Comparison of ENCODE assay signal across 14 mouse cellular contexts in genomic region chr4:46411489-46411888, GRCm38 (mm10). TPM values are rescaled to one million over a fixed set of nuclear protein-coding genes. Genes with fewer than 3 reads are reported as not detected.
A peak's percentile ranks its signal among the peaks of the same experiment; 100 is the strongest.
DNase-seq lines count a peak whose midpoint lies in the region; ATAC-seq and TF ChIP-seq lines count a peak whose summit lies in the region.
"Had no signal": no experiment of that assay in that cellular context is flagged by ENCODE, and none has a peak within 500 bp of the region (broad histone marks: within the 10 kb centered on the region; RNA-seq: fewer than 3 reads in every experiment).

No protein-coding gene starts in this region.

- TF ChIP-seq CTCF in CH12.LX (conservative IDR thresholded peaks at IDR 0.05 in 1 of 2, IDR thresholded peaks at IDR 0.05 in 1 of 2; ENCODE audit: low read depth in 2 of 2, low read length in 2 of 2) = no peak

- H3K4me1 ChIP-seq in CH12.LX (ENCODE audit: control insufficient read depth in 1 of 2, insufficient read depth in 2 of 2) = peaks cover 7 to 8% of the 10 kb centered on the region in 2 experiments
- peaks cover 45% of the 10 kb centered on the region for H3K4me1 ChIP-seq in liver, embryonic 11.5 days (replicated peaks; ENCODE audit: control insufficient read depth, insufficient read depth, low read length)
- no peaks in the 10 kb centered on the region for H3K4me1 ChIP-seq in kidney, embryonic 14.5 days (ENCODE audit: control insufficient read depth, insufficient read depth, low read length)
- no peaks in the 10 kb centered on the region for H3K4me1 ChIP-seq in hindbrain, embryonic 10.5 days (replicated peaks)
- H3K4me1 ChIP-seq: limb, embryonic 10.5 days had no signal

- DNase-seq in heart, adult 11 months = peak; percentile 94
- DNase-seq in heart, postnatal 4 days = no peak
- DNase-seq in CH12.LX (ENCODE audit: extremely low read depth) = peak; percentile 17
- DNase-seq in liver, embryonic 11.5 days (ENCODE audit: low spot score) = no peak
- peak; percentile 46 to 72 for DNase-seq in spleen, postnatal 4 days (ENCODE audit: low spot score in 2 of 2)
- DNase-seq in hindbrain, embryonic 10.5 days (ENCODE audit: low spot score) = no peak
- DNase-seq in embryo, embryonic 9.5 days (ENCODE audit: extremely low spot score) = no peak
- DNase-seq: cerebellum, adult 9-10 months; kidney, adult 11 months; midbrain, embryonic 14.5 days had no signal

- no peaks in the 10 kb centered on the region for H3K36me3 ChIP-seq in CH12.LX (replicated peaks in 1 of 2; ENCODE audit: control insufficient read depth in 1 of 2, insufficient read depth in 1 of 2, low read length in 1 of 2)
- no peaks in the 10 kb centered on the region for H3K36me3 ChIP-seq in liver, embryonic 11.5 days (ENCODE audit: control insufficient read depth, insufficient read depth, low read length)
- no peaks in the 10 kb centered on the region for H3K36me3 ChIP-seq in kidney, embryonic 14.5 days (ENCODE audit: control insufficient read depth, insufficient read depth, low read length)
- no peaks in the 10 kb centered on the region for H3K36me3 ChIP-seq in hindbrain, embryonic 10.5 days
- H3K36me3 ChIP-seq: limb, embryonic 10.5 days had no signal

- no peak overlapping the region for H3K9ac ChIP-seq in CH12.LX (ENCODE audit: insufficient read depth, low read depth)
- H3K9ac ChIP-seq in liver, embryonic 11.5 days (ENCODE audit: low read depth, low read length) = peak overlapping the region; percentile 71
- H3K9ac ChIP-seq in kidney, embryonic 14.5 days (ENCODE audit: low read depth, low read length) = no peak overlapping the region

- dilution Hi-C loops in CH12.LX (cut with MboI; ENCODE audit: extremely low pct_ligation_motif_present, extremely low pct_unique_long_range_greater_than_20kb, low sequenced_read_pairs) = no loop called here

- H3K27me3 ChIP-seq in CH12.LX (replicated peaks) = no peaks in the 10 kb centered on the region
- no peaks in the 10 kb centered on the region for H3K27me3 ChIP-seq in liver, embryonic 11.5 days (replicated peaks; ENCODE audit: control insufficient read depth, insufficient read depth, low read length)
- no peaks in the 10 kb centered on the region for H3K27me3 ChIP-seq in kidney, embryonic 14.5 days (ENCODE audit: control insufficient read depth, insufficient read depth, low read length)
- H3K27me3 ChIP-seq in hindbrain, embryonic 10.5 days (ENCODE audit: insufficient read depth, poor library complexity, severe bottlenecking) = no peaks in the 10 kb centered on the region

- no peak for TF ChIP-seq POLR2A in CH12.LX (IDR thresholded peaks at IDR 0.05; ENCODE audit: low read depth, low read length)

- WGBS in liver, embryonic 11.5 days = 60% methylated on average over 6 of the region's 6 CpGs
- WGBS in kidney, embryonic 14.5 days = 86% methylated on average over 6 of the region's 6 CpGs
- WGBS in hindbrain, embryonic 10.5 days = 82% methylated on average over 6 of the region's 6 CpGs

- H3K4me2 ChIP-seq in CH12.LX (ENCODE audit: insufficient read depth, low read depth, poor library complexity, severe bottlenecking) = no peak overlapping the region
- peak overlapping the region; percentile 60 for H3K4me2 ChIP-seq in liver, embryonic 11.5 days
- H3K4me2 ChIP-seq in kidney, embryonic 14.5 days (replicated peaks; ENCODE audit: low read depth, low read length) = no peak overlapping the region

- H3K27ac ChIP-seq in CH12.LX (ENCODE audit: insufficient read depth, low read depth) = no peak overlapping the region
- H3K27ac ChIP-seq in liver, embryonic 11.5 days (ENCODE audit: low read depth, low read length) = peak overlapping the region; percentile 99
- H3K27ac ChIP-seq in kidney, embryonic 14.5 days (ENCODE audit: low read depth, low read length) = no peak overlapping the region
- H3K27ac ChIP-seq in hindbrain, embryonic 10.5 days = no peak overlapping the region
- H3K27ac ChIP-seq: heart, adult 2 months; limb, embryonic 10.5 days had no signal

- in situ Hi-C loops in CH12.LX (cut with MboI; ENCODE audit: low pct_ligation_motif_present, low pct_unique_long_range_greater_than_20kb, low sequenced_read_pairs) = no loop called here

- no peaks in the 10 kb centered on the region for H3K79me2 ChIP-seq in CH12.LX (replicated peaks; ENCODE audit: control insufficient read depth, extremely low read depth, insufficient read depth, poor library complexity, severe bottlenecking)

- no peak for ATAC-seq in liver, embryonic 11.5 days (replicated peaks; ENCODE audit: low FRiP score)
- ATAC-seq in kidney, embryonic 14.5 days (ENCODE audit: low FRiP score, low TSS enrichment) = no peak

- no peak overlapping the region for H3K4me3 ChIP-seq in CH12.LX (replicated peaks in 1 of 3; ENCODE audit: low read depth in 2 of 3, low read length in 2 of 3, poor library complexity in 1 of 3)
- H3K4me3 ChIP-seq in liver, embryonic 11.5 days (ENCODE audit: low read depth, low read length) = no peak overlapping the region
- no peak overlapping the region for H3K4me3 ChIP-seq in kidney, embryonic 14.5 days (ENCODE audit: low read length)
- no peak overlapping the region for H3K4me3 ChIP-seq in hindbrain, embryonic 10.5 days
- H3K4me3 ChIP-seq: heart, adult 2 months; limb, embryonic 10.5 days had no signal

- no peak for TF ChIP-seq RAD21 in CH12.LX (IDR thresholded peaks at IDR 0.05; ENCODE audit: low read depth, low read length)

- H3K9me3 ChIP-seq in CH12.LX (replicated peaks; ENCODE audit: low read length) = peaks cover 3% of the 10 kb centered on the region
- H3K9me3 ChIP-seq in liver, embryonic 11.5 days (ENCODE audit: control insufficient read depth, low read length) = no peaks in the 10 kb centered on the region
- no peaks in the 10 kb centered on the region for H3K9me3 ChIP-seq in kidney, embryonic 14.5 days (ENCODE audit: control insufficient read depth, low read length)
- H3K9me3 ChIP-seq in hindbrain, embryonic 10.5 days = no peaks in the 10 kb centered on the region
- H3K9me3 ChIP-seq: limb, embryonic 10.5 days had no signal

- TF ChIP-seq EP300 in CH12.LX (IDR thresholded peaks at IDR 0.05; ENCODE audit: low read length) = no peak

TF ChIP-seq in CH12.LX, 34 proteins besides CTCF, POLR2A, EP300 and RAD21:
- TF ChIP-seq SIN3A (IDR thresholded peaks at IDR 0.05; ENCODE audit: low read length) = no peak
- TF ChIP-seq BHLHE40 (IDR thresholded peaks at IDR 0.05; ENCODE audit: low read depth, low read length) = peak; percentile 32; the same call in 1 of the 2 replicates
TF ChIP-seq in CH12.LX: peak in this region for 1.

RNA-seq across cellular contexts. Expression of gene Hemgn, which starts 1.8 kb away (rescaled TPM):
- under 1 TPM in 1 of 2 experiments, not detected in 1; 0.36 TPM for total RNA-seq in heart, postnatal 4 days (2021)
- total RNA-seq in CH12.LX (2012; rRNA removed) (0.04 TPM in 1 of 2 replicates, not detected in the other), CH12.LX (2014; rRNA removed) (0.09 TPM in 1 of 2 replicates, not detected in the other)
- polyA plus RNA-seq in CH12.LX (2012; ENCODE audit: insufficient read length, low read depth) = 0.11 TPM in 1 of 2 replicates, not detected in the other
- 206 and 233 TPM in 2 replicates for polyA plus RNA-seq in liver, embryonic 11.5 days (2014; fragmentation: Nextera tagmentation; extraction: Ambion mirVana)
- 0.57 and 0.73 TPM in 2 replicates for polyA plus RNA-seq in kidney, embryonic 14.5 days (2014; fragmentation: Nextera tagmentation; extraction: Ambion mirVana)
- polyA plus RNA-seq in hindbrain, embryonic 10.5 days (2016; fragmentation: Nextera tagmentation; extraction: Ambion mirVana) = 13.2 and 14.3 TPM in 2 replicates
- polyA plus RNA-seq: C2C12 had no signal

RNA-seq across cellular contexts. Expression of gene Trmo, which starts 22.3 kb away (rescaled TPM):
- 1 to 10 TPM; 3.8 to 5.4 TPM for total RNA-seq in heart, postnatal 4 days (2021)
- total RNA-seq in CH12.LX (2012; rRNA removed) = 17.5 and 18.8 TPM in 2 replicates
- 24.1 and 27.0 TPM in 2 replicates for total RNA-seq in CH12.LX (2014; rRNA removed)
- polyA plus RNA-seq in CH12.LX (2012; ENCODE audit: insufficient read length, low read depth) = 10.9 and 15.4 TPM in 2 replicates
- 14.1 and 14.7 TPM in 2 replicates for polyA plus RNA-seq in liver, embryonic 11.5 days (2014; fragmentation: Nextera tagmentation; extraction: Ambion mirVana)
- polyA plus RNA-seq in kidney, embryonic 14.5 days (2014; fragmentation: Nextera tagmentation; extraction: Ambion mirVana) = 10.8 and 13.2 TPM in 2 replicates
- 10.4 and 11.9 TPM in 2 replicates for polyA plus RNA-seq in hindbrain, embryonic 10.5 days (2016; fragmentation: Nextera tagmentation; extraction: Ambion mirVana)

RNA-seq across cellular contexts. Expression of gene Anp32b, which starts 39.2 kb away (rescaled TPM):
- 100 to 1,000 TPM; 121 to 122 TPM for total RNA-seq in heart, postnatal 4 days (2021)
- total RNA-seq in CH12.LX (2012; rRNA removed) (37.5 and 45.2 TPM in 2 replicates), CH12.LX (2014; rRNA removed) (22.9 and 29.4 TPM in 2 replicates)
- 864 and 1,039 TPM in 2 replicates for polyA plus RNA-seq in CH12.LX (2012; ENCODE audit: insufficient read length, low read depth)
- polyA plus RNA-seq in liver, embryonic 11.5 days (2014; fragmentation: Nextera tagmentation; extraction: Ambion mirVana) = 586 and 618 TPM in 2 replicates
- 378 and 408 TPM in 2 replicates for polyA plus RNA-seq in kidney, embryonic 14.5 days (2014; fragmentation: Nextera tagmentation; extraction: Ambion mirVana)
- 250 and 377 TPM in 2 replicates for polyA plus RNA-seq in hindbrain, embryonic 10.5 days (2016; fragmentation: Nextera tagmentation; extraction: Ambion mirVana)

Comparison
In these comparisons a context has a peak if more than half of its experiments do, and no peak if none do; other contexts are left out.
1. DNase-seq: peak in heart, adult 11 months (single experiment), CH12.LX (single experiment) and spleen, postnatal 4 days (2 of 2); none in heart, postnatal 4 days (single experiment), liver, embryonic 11.5 days (single experiment), hindbrain, embryonic 10.5 days (single experiment) and embryo, embryonic 9.5 days (single experiment).
2. RNA of gene Hemgn, which starts 1.8 kb away (polyA plus RNA-seq): 206 to 233 TPM in liver, embryonic 11.5 days; 13.2 to 14.3 TPM in hindbrain, embryonic 10.5 days, 0.57 to 0.73 TPM in kidney, embryonic 14.5 days and 0.11 TPM in CH12.LX; every median in the first group is over 10 times any median in the second.